Mouse (Mus musculus): ENCODE data around the gene Plcb1.

GRCm38 (mm10) chr2:135399760-135400159 is 613.9 kb downstream of the Plcb1 start:
- TF ChIP-seq CTCF (IDR thresholded peaks at IDR 0.05; ENCODE audit: insufficient read depth, low read length) (no peak), POLR2A (IDR thresholded peaks at IDR 0.05; ENCODE audit: borderline replicate concordance, extremely low read depth, low read depth, low read length) (no peak)

Measured in lung, adult 2 months (tissue).